In genomic region chr6:127853771-127854687, GRCm38 (mm10) we compare ENCODE assay signal across 8 mouse cellular contexts. TPM values are rescaled to one million over a fixed set of nuclear protein-coding genes. Genes with fewer than 3 reads are reported as not detected.
DNase-seq lines count a peak whose midpoint lies in the region; ATAC-seq lines count a peak whose summit lies in the region.

No protein-coding gene starts in this region.

- WGBS in hindbrain, embryonic 13.5 days = 47% methylated on average over 16 of the region's 16 CpGs
- WGBS in hindbrain, embryonic 11.5 days = 53% methylated on average over 16 of the region's 16 CpGs
- WGBS in forebrain, embryonic 12.5 days = 24% methylated on average over 16 of the region's 16 CpGs
- WGBS in intestine, embryonic 16.5 days = 20% methylated on average over 16 of the region's 16 CpGs
- 26% methylated on average over 16 of the region's 16 CpGs for WGBS in midbrain, embryonic 16.5 days

- H3K27ac ChIP-seq in hindbrain, embryonic 13.5 days = no peak overlapping the region
- H3K27ac ChIP-seq in hindbrain, embryonic 11.5 days (ENCODE audit: low read depth, low read length) = no peak overlapping the region
- H3K27ac ChIP-seq in forebrain, embryonic 12.5 days = peak overlapping the region; percentile 37; the same call in 1 of the 2 replicates
- no peak overlapping the region for H3K27ac ChIP-seq in intestine, embryonic 16.5 days (ENCODE audit: low read length)
- no peak overlapping the region for H3K27ac ChIP-seq in midbrain, embryonic 16.5 days (ENCODE audit: low read length)

- H3K4me1 ChIP-seq in hindbrain, embryonic 13.5 days (replicated peaks) = peaks cover 26% of the 10 kb centered on the region
- no peaks in the 10 kb centered on the region for H3K4me1 ChIP-seq in hindbrain, embryonic 11.5 days (replicated peaks; ENCODE audit: control insufficient read depth, insufficient read depth, low read length)
- H3K4me1 ChIP-seq in forebrain, embryonic 12.5 days = peaks cover 31% of the 10 kb centered on the region
- H3K4me1 ChIP-seq in intestine, embryonic 16.5 days (ENCODE audit: control insufficient read depth, insufficient read depth, low read length) = 0 out of 2 replicates have a peak, but pooled peaks cover 8% of the 10 kb centered on the region
- peaks cover 7% of the 10 kb centered on the region for H3K4me1 ChIP-seq in midbrain, embryonic 16.5 days (ENCODE audit: control insufficient read depth, insufficient read depth, low read length)

- intact Hi-C loops in gastrocnemius, postnatal 14 days (cut with DNase I; ENCODE audit: low total_unique reads) = no loop called here

- H3K9me3 ChIP-seq in hindbrain, embryonic 13.5 days = no peaks in the 10 kb centered on the region
- H3K9me3 ChIP-seq in hindbrain, embryonic 11.5 days (ENCODE audit: control insufficient read depth, low read length) = no peaks in the 10 kb centered on the region
- no peaks in the 10 kb centered on the region for H3K9me3 ChIP-seq in forebrain, embryonic 12.5 days
- H3K9me3 ChIP-seq in intestine, embryonic 16.5 days (ENCODE audit: control insufficient read depth, low read length) = no peaks in the 10 kb centered on the region
- no peaks in the 10 kb centered on the region for H3K9me3 ChIP-seq in midbrain, embryonic 16.5 days (replicated peaks; ENCODE audit: control insufficient read depth, low read length, poor library complexity, severe bottlenecking)

- H3K9ac ChIP-seq in hindbrain, embryonic 13.5 days = no peak overlapping the region
- no peak overlapping the region for H3K9ac ChIP-seq in hindbrain, embryonic 11.5 days (ENCODE audit: low read depth, low read length)
- H3K9ac ChIP-seq in forebrain, embryonic 12.5 days = no peak overlapping the region
- no peak overlapping the region for H3K9ac ChIP-seq in intestine, embryonic 16.5 days (ENCODE audit: low read depth, low read length)
- no peak overlapping the region for H3K9ac ChIP-seq in midbrain, embryonic 16.5 days (ENCODE audit: low read depth, low read length)

- ATAC-seq in hindbrain, embryonic 13.5 days (ENCODE audit: low FRiP score) = 0 out of 2 replicates have a peak, but pooled peaks have one; percentile 5
- ATAC-seq in hindbrain, embryonic 11.5 days (ENCODE audit: low FRiP score) = no peak
- ATAC-seq in forebrain, embryonic 12.5 days (ENCODE audit: low FRiP score) = peak; percentile 37; the same call in 1 of the 2 replicates
- ATAC-seq in intestine, embryonic 16.5 days = peak; percentile 73
- ATAC-seq in midbrain, embryonic 16.5 days = no peak; the same call in 1 of the 2 replicates

- no peak for DNase-seq in hindbrain, embryonic 11.5 days (ENCODE audit: low spot score)
- no peak for DNase-seq in natural killer cell, adult 2 months (ENCODE audit: low spot score in 2 of 2)
- no peak for DNase-seq in frontal cortex, postnatal 36 days (ENCODE audit: low spot score in 2 of 2)
- no peak for DNase-seq in gastrocnemius, postnatal 14 days

- no peaks in the 10 kb centered on the region for H3K27me3 ChIP-seq in hindbrain, embryonic 13.5 days
- no peaks in the 10 kb centered on the region for H3K27me3 ChIP-seq in hindbrain, embryonic 11.5 days (ENCODE audit: control insufficient read depth, insufficient read depth, low read length)
- H3K27me3 ChIP-seq in forebrain, embryonic 12.5 days = no peaks in the 10 kb centered on the region
- no peaks in the 10 kb centered on the region for H3K27me3 ChIP-seq in intestine, embryonic 16.5 days (replicated peaks; ENCODE audit: control insufficient read depth, insufficient read depth, low read length)
- H3K27me3 ChIP-seq in midbrain, embryonic 16.5 days (ENCODE audit: control insufficient read depth, insufficient read depth, low read depth, low read length) = no peaks in the 10 kb centered on the region

- H3K36me3 ChIP-seq in hindbrain, embryonic 13.5 days = no peaks in the 10 kb centered on the region
- H3K36me3 ChIP-seq in hindbrain, embryonic 11.5 days (ENCODE audit: control insufficient read depth, insufficient read depth, low read length) = no peaks in the 10 kb centered on the region
- no peaks in the 10 kb centered on the region for H3K36me3 ChIP-seq in forebrain, embryonic 12.5 days (replicated peaks)
- no peaks in the 10 kb centered on the region for H3K36me3 ChIP-seq in intestine, embryonic 16.5 days (ENCODE audit: control insufficient read depth, insufficient read depth, low read length)
- H3K36me3 ChIP-seq in midbrain, embryonic 16.5 days (ENCODE audit: control insufficient read depth, insufficient read depth, low read length) = no peaks in the 10 kb centered on the region

- H3K4me2 ChIP-seq in hindbrain, embryonic 13.5 days = no peak overlapping the region
- H3K4me2 ChIP-seq in hindbrain, embryonic 11.5 days (replicated peaks; ENCODE audit: low read depth, low read length) = no peak overlapping the region
- H3K4me2 ChIP-seq in forebrain, embryonic 12.5 days = peak overlapping the region; percentile 27; the same call in 1 of the 2 replicates
- H3K4me2 ChIP-seq in intestine, embryonic 16.5 days (ENCODE audit: low read depth, low read length) = peak overlapping the region; percentile 44
- H3K4me2 ChIP-seq in midbrain, embryonic 16.5 days (ENCODE audit: low read length) = peak overlapping the region; percentile 7; the same call in 1 of the 2 replicates

- no peak overlapping the region for H3K4me3 ChIP-seq in hindbrain, embryonic 13.5 days
- H3K4me3 ChIP-seq in hindbrain, embryonic 11.5 days (ENCODE audit: low read depth, low read length) = no peak overlapping the region
- no peak overlapping the region for H3K4me3 ChIP-seq in forebrain, embryonic 12.5 days (replicated peaks)
- H3K4me3 ChIP-seq in intestine, embryonic 16.5 days (ENCODE audit: low read length) = 0 out of 2 replicates have a peak overlapping the region, but pooled peaks have one; percentile 8
- H3K4me3 ChIP-seq in midbrain, embryonic 16.5 days (ENCODE audit: low read depth, low read length) = no peak overlapping the region

RNA-seq across cellular contexts. Expression of gene Tspan11, which starts 33.4 kb away (rescaled TPM):
- polyA plus RNA-seq in hindbrain, embryonic 13.5 days (2015; fragmentation: Nextera tagmentation; extraction: Ambion mirVana) = 8.6 and 8.7 TPM in 2 replicates
- 17.4 and 17.9 TPM in 2 replicates for polyA plus RNA-seq in hindbrain, embryonic 11.5 days (2014; fragmentation: Nextera tagmentation; extraction: Ambion mirVana)
- 11.9 and 13.0 TPM in 2 replicates for polyA plus RNA-seq in forebrain, embryonic 12.5 days (2016; fragmentation: Nextera tagmentation; extraction: Ambion mirVana)
- polyA plus RNA-seq in intestine, embryonic 16.5 days (2015; fragmentation: Nextera tagmentation; extraction: Ambion mirVana) = 2.5 and 3.5 TPM in 2 replicates
- 5.5 and 5.7 TPM in 2 replicates for polyA plus RNA-seq in midbrain, embryonic 16.5 days (2015; fragmentation: Nextera tagmentation; extraction: Ambion mirVana)
- 1 to 10 TPM; 4.4 to 10.0 TPM for total RNA-seq in gastrocnemius, postnatal 14 days (2021)

Comparison
In these comparisons a context has a peak if more than half of its experiments do, and no peak if none do; other contexts are left out.
1. ATAC-seq: peak in hindbrain, embryonic 13.5 days (single experiment), forebrain, embryonic 12.5 days (single experiment) and intestine, embryonic 16.5 days (single experiment); none in hindbrain, embryonic 11.5 days (single experiment) and midbrain, embryonic 16.5 days (single experiment).
2. H3K4me2 ChIP-seq: peak in forebrain, embryonic 12.5 days (single experiment), intestine, embryonic 16.5 days (single experiment) and midbrain, embryonic 16.5 days (single experiment); none in hindbrain, embryonic 13.5 days (single experiment) and hindbrain, embryonic 11.5 days (single experiment).